Mouse (Mus musculus) small intestine, adult 2 months (tissue): Measurements from ENCODE around the gene Dot1l.

Source experiments
- CTCF ChIP-seq: fragments of 200-500 bp; IDR thresholded peaks from 2 replicates; pipeline ENCODE4 v1.5.1; 2012; ENCODE audit warnings: low read depth, mild to moderate bottlenecking, control low read depth, inconsistent platforms, low read length, moderate library complexity, mixed read lengths; ENCODE audit not compliant: insufficient replicate concordance, insufficient read length; ENCODE audit errors: extremely low read depth
- POLR2A ChIP-seq: fragments of 200-500 bp; IDR thresholded peaks from 2 replicates; pipeline ENCODE4 v1.6.1; 2012; ENCODE audit warnings: low read depth, mild to moderate bottlenecking, control low read depth, inconsistent platforms, low read length, moderate library complexity

GRCm38 (mm10) chr10:80756967-80757366, 2.0 kb downstream of the Dot1l start:
- TF ChIP-seq CTCF, result no peak
- TF ChIP-seq POLR2A, result no peak
